Mouse (Mus musculus) hindbrain, postnatal 0 days (tissue): ENCODE measurements around the gene B3gat1. TPM values are rescaled to one million over a fixed set of nuclear protein-coding genes. Genes with fewer than 3 reads are reported as not detected.
A peak's percentile ranks its signal among the peaks of the same experiment; 100 is the strongest.

Experiments used
- ATAC-seq: fragments of 200-750 bp; cut with Nextera tagmentation; 2 replicates; pipeline ENCODE4 v1.8.0; 2017; ENCODE audit warnings: mild to moderate bottlenecking, moderate TSS enrichment, moderate library complexity
- DNase-seq: peaks from one replicate; pipeline ENCODE4 v3.0.0-alpha.2; 2015; ENCODE audit warnings: low spot score
- H3K27ac ChIP-seq: fragments of 300-500 bp; sonication (generic); 2 replicates; pipeline ENCODE4 v1.5.1; 2014; ENCODE audit warnings: mild to moderate bottlenecking
- H3K27me3 ChIP-seq: fragments of 300-500 bp; sonication (generic); 2 replicates; pipeline ENCODE4 v1.6.1; 2014; ENCODE audit warnings: low read length, mixed read lengths; ENCODE audit not compliant: insufficient read depth
- H3K36me3 ChIP-seq: fragments of 300-500 bp; sonication (generic); 2 replicates; pipeline ENCODE4 v1.6.1; 2014; ENCODE audit warnings: low read length, mixed read lengths; ENCODE audit not compliant: insufficient read depth
- H3K4me1 ChIP-seq: fragments of 300-500 bp; sonication (generic); 2 replicates; pipeline ENCODE4 v1.6.1; 2014; ENCODE audit warnings: antibody characterized with exemption, low read length, mixed read lengths; ENCODE audit not compliant: insufficient read depth
- H3K4me2 ChIP-seq: fragments of 300-500 bp; sonication (generic); 2 replicates; pipeline ENCODE4 v1.6.1; 2014; ENCODE audit warnings: low read depth, mild to moderate bottlenecking, low read length, moderate library complexity, mixed read lengths
- H3K4me3 ChIP-seq: fragments of 300-500 bp; sonication (generic); 2 replicates; pipeline ENCODE4 v1.5.1; 2014; ENCODE audit warnings: low read length
- H3K9ac ChIP-seq: fragments of 300-500 bp; sonication (generic); replicated peaks from 2 replicates; pipeline ENCODE4 v1.6.1; 2014; ENCODE audit warnings: mild to moderate bottlenecking, low read length, moderate library complexity, mixed read lengths
- H3K9me3 ChIP-seq: fragments of 300-500 bp; sonication (generic); 2 replicates; pipeline ENCODE4 v1.6.1; 2016; ENCODE audit warnings: low read length, mixed read lengths
- CTCF ChIP-seq: IDR thresholded peaks from 2 replicates; pipeline ENCODE4 v1.5.1; 2016; ENCODE audit warnings: antibody characterized with exemption, control low read depth, low read depth
- WGBS: fragments of 180-500 bp; shearing (Covaris S2); extraction: QIAGEN DNeasy Blood & Tissue Kit; methylation state at CpG from one replicate; pipeline ENCODE4 v1.1.7; 2014; 5-methylcytosine and 5-hydroxymethylcytosine counted together
- polyA plus RNA-seq: library from polyadenylated mRNA; unstranded; fragments of >200 nt; fragmentation: Nextera tagmentation; extraction: Ambion mirVana; gene quantifications from 2 replicates; pipeline ENCODE4 v1.2.1, GENCODE M21; 2015
- total RNA-seq: library from RNA; depleted of rRNA; stranded (reverse); fragments of >200 nt; gene quantifications from 2 replicates; pipeline ENCODE4 v1.2.3, GENCODE M21; 2014; rRNA removed

B3gat1 gene
- total and polyA plus RNA-seq, 2 experiments from 2014 or later = 37.6 to 203 TPM

DNA sequence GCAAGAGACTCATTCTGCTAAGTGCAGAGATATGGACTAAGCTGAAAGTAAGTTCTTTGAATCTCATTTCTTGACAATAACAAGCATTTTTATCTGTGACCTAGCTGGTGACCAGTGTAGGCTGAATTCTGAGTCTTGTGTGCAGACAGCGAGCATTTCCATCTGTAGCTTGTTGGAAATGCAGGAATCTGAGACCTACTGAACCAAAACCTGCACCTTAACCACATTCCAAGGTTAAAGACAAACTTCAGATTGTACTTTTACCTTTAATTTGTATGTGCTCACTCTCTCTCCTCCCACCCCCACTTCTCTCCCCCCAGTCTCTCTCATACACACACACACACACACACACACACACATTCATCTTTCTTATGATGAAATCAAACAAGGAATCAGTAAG, 65.2 kb downstream of the B3gat1 start:
- WGBS = 90% methylated on average over 1 of the region's 1 CpGs
- H3K27me3 ChIP-seq = no peaks in the 10 kb centered on the region
- H3K4me3 ChIP-seq = no peak overlapping the region
- no peak for TF ChIP-seq CTCF
- no peaks in the 10 kb centered on the region for H3K36me3 ChIP-seq
- H3K9ac ChIP-seq = no peak overlapping the region
- H3K9me3 ChIP-seq = no peaks in the 10 kb centered on the region
- no peak overlapping the region for H3K4me2 ChIP-seq
- H3K4me1 ChIP-seq = no peaks in the 10 kb centered on the region
- ATAC-seq (no peak), DNase-seq (no peak)
- no peak overlapping the region for H3K27ac ChIP-seq

DNA sequence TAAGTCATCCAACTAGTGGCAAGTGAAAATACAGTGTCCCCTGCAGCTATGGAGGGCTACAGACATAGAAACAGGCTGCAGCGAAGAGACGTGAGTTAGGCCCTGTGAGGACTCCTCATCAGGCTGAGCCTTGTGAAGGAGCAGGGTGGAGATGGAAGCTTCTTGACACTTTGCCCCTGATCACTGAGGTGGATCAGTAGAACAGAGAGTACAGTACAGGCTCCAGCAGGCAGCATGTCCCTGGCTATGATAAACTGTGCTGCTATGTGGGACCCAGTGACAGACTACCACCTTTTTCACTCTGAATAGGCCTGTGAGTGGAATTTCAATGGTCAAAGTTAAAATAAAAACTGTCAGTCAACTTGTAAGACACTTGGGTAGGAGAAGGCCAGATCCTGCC, 66.8 kb downstream of the B3gat1 start:
- H3K4me3 ChIP-seq = no peak overlapping the region
- WGBS = 94% methylated on average over 2 of the region's 2 CpGs
- DNase-seq (no peak), ATAC-seq (no peak)
- H3K9ac ChIP-seq = no peak overlapping the region
- no peak for TF ChIP-seq CTCF
- no peaks in the 10 kb centered on the region for H3K9me3 ChIP-seq
- H3K27ac ChIP-seq = no peak overlapping the region
- no peaks in the 10 kb centered on the region for H3K27me3 ChIP-seq
- no peaks in the 10 kb centered on the region for H3K36me3 ChIP-seq
- peaks cover under 1% of the 10 kb centered on the region; the same call in 1 of the 2 replicates for H3K4me1 ChIP-seq
- H3K4me2 ChIP-seq = no peak overlapping the region

DNA sequence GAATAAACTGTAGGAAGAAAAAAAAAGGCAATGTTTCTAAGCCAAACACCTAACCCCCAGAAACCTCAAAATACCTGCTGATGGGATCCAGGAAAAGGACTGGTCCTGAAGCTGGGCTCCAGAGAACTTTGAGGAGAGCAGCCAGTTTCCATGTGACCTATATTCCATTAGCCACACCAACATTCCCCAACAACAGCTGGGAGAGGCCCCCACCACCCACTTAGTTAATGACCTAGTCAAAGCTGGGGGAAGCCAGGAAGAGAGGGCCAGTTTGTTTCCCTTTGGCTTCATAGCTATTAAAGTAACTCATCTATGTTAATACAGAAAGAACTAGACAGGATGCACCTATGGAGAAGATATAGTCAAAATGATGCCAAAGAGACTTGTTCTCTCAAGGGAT, 70.8 kb downstream of the B3gat1 start:
- DNase-seq (no peak), ATAC-seq (no peak)
- no peak for TF ChIP-seq CTCF
- H3K9me3 ChIP-seq = no peaks in the 10 kb centered on the region
- no peak overlapping the region for H3K9ac ChIP-seq
- peaks cover 7% of the 10 kb centered on the region; the same call in 1 of the 2 replicates for H3K4me1 ChIP-seq
- H3K4me3 ChIP-seq = no peak overlapping the region
- H3K4me2 ChIP-seq = no peak overlapping the region
- no peaks in the 10 kb centered on the region for H3K36me3 ChIP-seq
- H3K27ac ChIP-seq = no peak overlapping the region
- H3K27me3 ChIP-seq = no peaks in the 10 kb centered on the region

DNA sequence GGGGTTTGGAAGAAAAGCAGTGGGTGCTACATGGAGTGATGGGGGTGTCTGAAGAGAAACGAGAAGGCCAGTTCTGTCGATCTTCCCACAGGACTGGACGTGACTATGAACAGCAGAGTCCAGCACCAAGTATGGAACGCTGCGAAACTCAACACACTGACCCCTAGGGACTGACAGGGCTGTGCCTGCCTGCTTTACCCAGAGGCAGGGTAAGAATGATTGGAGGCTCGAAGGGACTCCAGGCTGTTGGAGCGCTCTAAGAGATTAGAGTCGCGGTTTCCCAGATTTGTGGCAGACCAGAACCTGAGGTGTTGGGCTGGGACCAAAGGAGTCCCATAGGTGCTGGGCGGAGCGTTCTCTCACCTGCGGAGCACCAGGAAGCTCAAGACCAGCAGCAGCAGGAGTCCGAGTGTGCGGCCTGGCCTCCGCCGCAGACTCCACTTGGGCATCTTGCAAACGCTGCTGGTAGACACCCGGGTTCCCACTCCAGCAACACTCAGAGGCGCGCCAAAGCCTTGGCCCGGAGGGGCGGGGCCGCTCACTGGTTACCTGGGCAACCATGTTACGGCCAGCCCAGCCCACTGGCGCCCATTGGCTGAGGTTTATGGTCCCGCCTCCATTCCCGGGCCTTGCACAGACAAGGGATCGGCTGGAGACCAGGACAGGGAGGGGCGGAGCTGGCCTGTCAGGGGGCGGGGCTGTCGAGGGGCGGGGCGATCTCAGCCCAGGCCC, 72.6 kb downstream of the B3gat1 start, which contains the start of gene Glb1l2:
Glb1l2 (minus strand) TSS at position 534 of the 732 bp plus-strand sequence.
- peak; percentile 41 for TF ChIP-seq CTCF
- Histone ChIP-seq H3K36me3 (no peaks in the 10 kb centered on the region), H3K9ac (peak within 1 kb of the TSS; percentile 49), H3K27ac (peak within 1 kb of the TSS; percentile 60), H3K4me3 (peak within 1 kb of the TSS; percentile 55), H3K27me3 (no peaks in the 10 kb centered on the region), H3K9me3 (no peaks in the 10 kb centered on the region), H3K4me2 (peak within 1 kb of the TSS; percentile 85), H3K4me1 (peaks cover 7% of the 10 kb centered on the region; the same call in 1 of the 2 replicates)
- WGBS = under 1% methylated on average over 33 of the region's 33 CpGs
- peak; percentile 97 for DNase-seq
- ATAC-seq = peak; percentile 100

DNA sequence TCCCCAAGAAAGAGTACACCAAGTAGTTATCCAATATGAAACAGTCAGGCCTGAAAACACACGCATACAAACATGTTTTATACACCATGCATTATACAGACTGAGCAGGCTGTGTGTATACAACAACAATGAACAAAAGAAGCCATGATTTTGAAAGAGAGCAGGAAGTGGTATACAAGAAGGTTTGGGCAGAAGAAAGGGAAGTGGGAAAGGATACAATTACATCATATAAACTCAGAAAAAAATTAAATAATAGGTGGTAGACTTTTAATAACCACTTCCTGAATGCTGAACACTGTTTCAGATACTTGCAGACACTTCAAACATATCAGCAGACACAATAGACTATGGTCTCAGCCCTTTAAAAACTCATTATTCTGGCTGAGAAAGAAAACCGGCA, 75.2 kb downstream of the B3gat1 start:
- Histone ChIP-seq H3K27ac (no peak overlapping the region), H3K4me1 (peaks cover 7% of the 10 kb centered on the region; the same call in 1 of the 2 replicates), H3K36me3 (no peaks in the 10 kb centered on the region), H3K4me3 (no peak overlapping the region), H3K9me3 (no peaks in the 10 kb centered on the region), H3K9ac (no peak overlapping the region), H3K4me2 (no peak overlapping the region), H3K27me3 (no peaks in the 10 kb centered on the region)
- DNase-seq (no peak), ATAC-seq (no peak)
- TF ChIP-seq CTCF = no peak
- WGBS = 82% methylated on average over 2 of the region's 2 CpGs

Other genes starting within 250 kb of the B3gat1 start
- 1.9 and 7.4 TPM in 2 replicates for gene Glb1l2, start 72.7 kb downstream of the B3gat1 start, total RNA-seq
- gene Glb1l2, start 72.7 kb downstream of the B3gat1 start, polyA plus RNA-seq = 2.6 and 3.1 TPM in 2 replicates
- gene Glb1l3, start 127.2 kb downstream of the B3gat1 start, total RNA-seq = not detected in 2 replicates
- gene Glb1l3, start 127.2 kb downstream of the B3gat1 start, polyA plus RNA-seq = 0.39 TPM in 1 of 2 replicates, not detected in the other
- gene Gm1110, start 189.4 kb downstream of the B3gat1 start, total RNA-seq = 0.11 and 0.16 TPM in 2 replicates
- gene Gm1110, start 189.4 kb downstream of the B3gat1 start, polyA plus RNA-seq = 0.61 and 0.81 TPM in 2 replicates